Mouse (Mus musculus) thymus, adult 2 months (tissue): ENCODE data around the gene Mfsd6l. TPM values are rescaled to one million over a fixed set of nuclear protein-coding genes. Genes with fewer than 3 reads are reported as not detected.

Experiments
- DNase-seq: peaks from one replicate; pipeline ENCODE4 v3.0.0; 2021
- H3K27ac ChIP-seq: fragments of 200-500 bp; 2 replicates; pipeline ENCODE4 v1.5.1; 2012; ENCODE audit warnings: low read length, control low read depth; ENCODE audit not compliant: control insufficient read depth, insufficient read depth
- H3K27me3 ChIP-seq: fragments of 200-500 bp; 2 replicates; pipeline ENCODE4 v1.6.1; 2012; ENCODE audit warnings: mild to moderate bottlenecking, low read length, moderate library complexity, mixed read lengths; ENCODE audit not compliant: control insufficient read depth, insufficient read depth
- H3K36me3 ChIP-seq: fragments of 200-500 bp; 2 replicates; pipeline ENCODE4 v1.6.1; 2012; ENCODE audit warnings: mild to moderate bottlenecking, low read length, moderate library complexity; ENCODE audit not compliant: control insufficient read depth, insufficient read depth
- H3K4me1 ChIP-seq: fragments of 200-500 bp; replicated peaks from 2 replicates; pipeline ENCODE4 v1.6.1; 2012; ENCODE audit warnings: low read length; ENCODE audit not compliant: control insufficient read depth, insufficient read depth
- H3K4me3 ChIP-seq: fragments of 200-500 bp; 2 replicates; pipeline ENCODE4 v1.5.1; 2012; ENCODE audit warnings: mild to moderate bottlenecking, low read length, control low read depth, moderate library complexity; ENCODE audit not compliant: control insufficient read depth, insufficient read depth
- CTCF ChIP-seq: fragments of 200-500 bp; IDR thresholded peaks from 2 replicates; pipeline ENCODE4 v1.5.1; 2012; ENCODE audit warnings: mild to moderate bottlenecking, control low read depth, low read length, moderate library complexity, borderline replicate concordance; ENCODE audit not compliant: control insufficient read depth, poor library complexity, insufficient read depth; ENCODE audit errors: extremely low read depth
- POLR2A ChIP-seq: fragments of 200-500 bp; IDR thresholded peaks from 2 replicates; pipeline ENCODE4 v1.6.1; 2012; ENCODE audit warnings: mild to moderate bottlenecking, low read length, control low read depth, moderate library complexity; ENCODE audit not compliant: control insufficient read depth, poor library complexity, insufficient read depth; ENCODE audit errors: extremely low read depth
- WGBS: fragments of 180-500 bp; shearing (Covaris S2); methylation state at CpG from one replicate; pipeline ENCODE4 v1.1.7; 2018; 5-methylcytosine and 5-hydroxymethylcytosine counted together
- polyA plus RNA-seq: library from polyadenylated mRNA; depleted of rRNA; stranded (reverse); fragments of >200 nt; gene quantifications from 2 replicates; pipeline ENCODE4 v1.2.3, GENCODE M21; 2012

Mfsd6l gene
- polyA plus RNA-seq, 1 experiment = 0.65 TPM

DNA sequence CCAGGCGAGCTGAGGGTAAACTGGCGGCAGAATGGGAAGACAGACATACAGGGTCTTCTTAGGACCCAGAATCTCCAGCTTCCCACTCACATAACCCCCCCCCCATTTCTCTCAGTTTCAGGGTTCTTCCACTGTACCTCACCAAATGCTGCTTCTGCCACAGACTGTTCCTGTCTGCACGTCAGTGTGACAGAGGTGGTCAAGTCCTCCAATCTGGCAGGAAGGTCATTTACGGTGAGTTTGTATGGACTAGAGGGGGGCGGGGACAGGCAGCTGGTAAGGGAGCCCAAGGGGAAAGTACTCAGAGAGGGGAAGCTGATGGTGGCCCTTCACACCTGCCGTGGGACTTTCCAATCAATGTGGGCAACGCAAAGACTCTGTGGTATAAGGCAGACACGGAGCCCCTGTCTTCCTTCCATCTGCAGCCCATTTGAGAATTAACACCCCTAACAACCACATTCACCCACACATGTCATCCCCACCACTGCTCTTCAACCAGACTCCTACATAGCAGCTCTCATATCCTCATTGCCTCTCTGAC is 10.2 kb upstream of the Mfsd6l start:
- DNase-seq = no peak
- WGBS = 40% methylated on average over 8 of the region's 8 CpGs

DNA sequence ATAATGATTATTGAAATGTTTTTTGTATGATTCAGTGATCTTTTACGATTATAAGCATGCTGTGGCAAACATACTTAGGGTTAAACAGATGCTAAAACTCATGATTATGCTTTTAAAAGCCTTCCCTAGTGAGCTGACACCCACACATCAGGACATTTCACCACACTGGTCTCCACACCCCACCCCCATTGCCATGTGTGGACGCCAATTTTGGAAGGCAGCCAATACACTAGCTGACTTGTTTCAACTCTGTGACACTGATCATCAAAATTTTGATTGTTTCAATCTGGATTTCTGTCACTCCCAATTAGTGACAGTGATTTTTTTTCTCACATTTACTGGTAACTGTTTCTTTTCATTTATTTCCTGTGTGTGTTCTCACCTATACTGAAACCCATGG is 8.5 kb upstream of the Mfsd6l start:
- no peaks in the 10 kb centered on the region for H3K27me3 ChIP-seq
- WGBS = 85% methylated on average over 2 of the region's 2 CpGs
- no peak overlapping the region for H3K4me3 ChIP-seq
- TF ChIP-seq POLR2A (no peak), CTCF (no peak)
- 0 out of 2 replicates have a peak, but pooled peaks cover 3% of the 10 kb centered on the region for H3K4me1 ChIP-seq
- no peak for DNase-seq
- H3K36me3 ChIP-seq = no peaks in the 10 kb centered on the region
- no peak overlapping the region for H3K27ac ChIP-seq

More for the DNA sequence above, 10.2 kb upstream of the Mfsd6l start:
- Histone ChIP-seq H3K4me3 (no peak overlapping the region), H3K36me3 (no peaks in the 10 kb centered on the region), H3K4me1 (0 out of 2 replicates have a peak, but pooled peaks cover 3% of the 10 kb centered on the region), H3K27ac (no peak overlapping the region), H3K27me3 (no peaks in the 10 kb centered on the region)
- TF ChIP-seq CTCF (no peak), POLR2A (no peak)

DNA sequence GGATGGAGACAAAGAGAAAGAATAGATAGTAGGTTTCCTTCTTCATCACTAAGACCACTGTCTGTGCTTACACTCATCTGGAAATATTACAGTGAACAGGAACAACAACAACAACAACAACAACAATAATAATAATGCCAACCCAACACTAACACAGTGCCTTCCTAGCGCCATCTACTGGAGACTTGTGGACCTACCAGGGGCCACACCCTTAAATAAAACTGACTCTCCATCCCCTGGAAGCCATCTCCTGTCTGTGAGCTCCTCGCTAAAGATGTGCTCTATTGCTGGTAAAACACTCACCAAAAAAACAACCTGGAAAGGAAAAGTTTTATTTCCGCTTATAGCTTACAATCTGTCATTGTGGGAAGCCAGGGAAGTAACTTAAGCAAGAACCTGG is 6.4 kb upstream of the Mfsd6l start:
- WGBS = 60% methylated on average over 3 of the region's 3 CpGs
- Histone ChIP-seq H3K27ac (no peak overlapping the region), H3K27me3 (no peaks in the 10 kb centered on the region), H3K4me1 (peaks cover 8% of the 10 kb centered on the region), H3K36me3 (no peaks in the 10 kb centered on the region), H3K4me3 (no peak overlapping the region)
- TF ChIP-seq POLR2A = no peak
- TF ChIP-seq CTCF = no peak
- peak; percentile 22 for DNase-seq

DNA sequence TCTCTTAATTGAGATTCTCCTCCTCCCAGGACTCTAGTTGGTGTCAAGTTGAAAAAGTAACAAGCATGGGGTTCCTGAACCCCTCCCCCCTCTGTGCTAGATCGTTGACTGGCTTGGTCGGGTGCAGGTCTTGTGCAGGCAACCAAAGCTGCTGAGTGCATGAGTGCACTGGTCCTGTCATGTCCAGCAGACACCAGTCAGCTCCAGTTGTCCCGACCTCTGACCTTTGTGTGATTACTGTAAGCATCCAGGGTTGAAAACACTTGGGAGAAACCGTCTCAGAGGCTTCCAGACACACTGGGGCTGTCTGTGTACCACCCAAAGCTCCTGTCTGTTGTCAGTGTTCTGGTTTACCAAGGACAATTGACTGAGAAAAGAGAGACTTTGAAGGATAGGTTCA is 5.6 kb upstream of the Mfsd6l start:
- no peak for DNase-seq
- Histone ChIP-seq H3K36me3 (no peaks in the 10 kb centered on the region), H3K27ac (no peak overlapping the region), H3K4me1 (peaks cover 8% of the 10 kb centered on the region), H3K4me3 (no peak overlapping the region), H3K27me3 (no peaks in the 10 kb centered on the region)
- WGBS = 83% methylated on average over 4 of the region's 4 CpGs
- no peak for TF ChIP-seq CTCF
- TF ChIP-seq POLR2A = no peak

DNA sequence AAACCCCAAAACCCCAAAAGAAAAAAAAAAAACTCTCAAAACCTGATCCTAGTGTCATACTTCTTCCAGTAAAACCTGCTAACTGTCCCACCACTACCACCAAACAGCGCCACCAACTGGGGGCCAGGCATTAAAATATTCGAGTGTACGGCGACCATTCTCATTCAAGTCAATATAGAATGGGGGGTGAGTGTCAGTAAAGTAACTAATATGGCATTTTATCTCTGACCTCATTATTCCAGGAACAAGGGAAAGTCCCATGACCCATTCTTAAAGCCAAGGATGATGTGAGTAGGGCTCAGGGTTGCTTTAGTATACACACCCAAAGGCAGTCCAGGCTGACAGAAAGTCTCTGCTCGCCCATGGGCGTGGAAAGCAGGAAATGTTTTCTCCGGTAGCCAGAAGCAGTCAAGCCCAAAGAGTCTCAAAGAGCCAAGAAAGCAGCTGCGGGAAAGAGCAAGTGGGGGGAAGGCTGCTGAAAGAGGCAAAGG is 2.0 kb upstream of the Mfsd6l start:
- Histone ChIP-seq H3K4me1 (peaks cover 8% of the 10 kb centered on the region), H3K27ac (no peak overlapping the region; the same call in 1 of the 2 replicates), H3K27me3 (no peaks in the 10 kb centered on the region), H3K4me3 (no peak overlapping the region), H3K36me3 (no peaks in the 10 kb centered on the region)
- WGBS = 22% methylated on average over 8 of the region's 8 CpGs
- TF ChIP-seq CTCF (no peak), POLR2A (no peak)
- peak; percentile 66 for DNase-seq

DNA sequence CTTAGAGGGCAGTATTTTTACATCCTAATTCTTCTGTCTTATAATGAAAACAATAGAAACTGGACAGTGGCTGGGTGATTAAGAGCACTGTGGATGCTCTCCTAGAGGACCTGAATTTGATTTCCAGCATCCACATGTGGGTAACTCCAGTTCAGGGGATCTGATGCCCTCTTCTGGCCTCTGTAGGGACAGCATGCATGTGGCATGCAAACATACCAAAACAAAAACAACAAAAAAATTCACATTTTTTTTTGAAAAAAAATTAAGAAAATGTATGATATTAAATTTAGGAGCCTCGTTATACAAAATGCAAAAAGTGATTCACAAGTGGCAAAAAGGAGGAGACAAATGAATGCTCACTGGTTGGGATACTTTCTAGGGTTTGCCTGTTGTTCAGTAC is 3.6 kb downstream of the Mfsd6l start:
- peak; percentile 37 for DNase-seq
- H3K4me3 ChIP-seq = no peak overlapping the region
- H3K27me3 ChIP-seq = no peaks in the 10 kb centered on the region
- TF ChIP-seq CTCF = no peak
- no peak for TF ChIP-seq POLR2A
- 70% methylated on average over 1 of the region's 1 CpGs for WGBS
- H3K36me3 ChIP-seq = no peaks in the 10 kb centered on the region
- peaks cover 9% of the 10 kb centered on the region; the same call in 1 of the 2 replicates for H3K4me1 ChIP-seq
- no peak overlapping the region for H3K27ac ChIP-seq
